Mouse (Mus musculus) limb, embryonic 15.5 days (tissue): ENCODE measurements around the gene Col9a1. TPM values are rescaled to one million over a fixed set of nuclear protein-coding genes. Genes with fewer than 3 reads are reported as not detected.

Experiments used
- polyA plus RNA-seq: library from polyadenylated mRNA; unstranded; fragments of >200 nt; fragmentation: Nextera tagmentation; extraction: Ambion mirVana; gene quantifications from 2 replicates; pipeline ENCODE4 v1.2.1, GENCODE M21; 2015

The Col9a1 gene
- polyA plus RNA-seq, 1 experiment from 2014 or later = 178 TPM

Other genes with a start within 250 kb of the Col9a1 start
- 69.2 and 73.7 TPM in 2 replicates for gene Sdhaf4, start 172.0 kb upstream of the Col9a1 start, polyA plus RNA-seq
- 32.5 and 34.4 TPM in 2 replicates for gene Fam135a, start 77.3 kb upstream of the Col9a1 start, polyA plus RNA-seq